Mouse (Mus musculus) mouse embryonic stem cell (cell line): ENCODE measurements at regions not wholly inside any gene's neighbourhood (a gene's known extent, or its start where the extent isn't known, plus 50 kb on each side); places are given as distances from the start of the nearest gene placed in this dataset.

Experiments
- in situ Hi-C, 2 experiments: fragments of 300-500 bp; cut with MboI; formaldehyde crosslinking; loops; 1 replicate in 1 of 2; 3 replicates in 1 of 2; pipeline ENCODE4 v1.14.3; 2019 to 2020; ENCODE audit warnings: low sequenced_read_pairs in 2 of 2, low pct_unique_long_range_greater_than_20kb in 1 of 2, mixed read lengths in 1 of 2; ENCODE audit not compliant: unreplicated experiment in 1 of 2

DNA sequence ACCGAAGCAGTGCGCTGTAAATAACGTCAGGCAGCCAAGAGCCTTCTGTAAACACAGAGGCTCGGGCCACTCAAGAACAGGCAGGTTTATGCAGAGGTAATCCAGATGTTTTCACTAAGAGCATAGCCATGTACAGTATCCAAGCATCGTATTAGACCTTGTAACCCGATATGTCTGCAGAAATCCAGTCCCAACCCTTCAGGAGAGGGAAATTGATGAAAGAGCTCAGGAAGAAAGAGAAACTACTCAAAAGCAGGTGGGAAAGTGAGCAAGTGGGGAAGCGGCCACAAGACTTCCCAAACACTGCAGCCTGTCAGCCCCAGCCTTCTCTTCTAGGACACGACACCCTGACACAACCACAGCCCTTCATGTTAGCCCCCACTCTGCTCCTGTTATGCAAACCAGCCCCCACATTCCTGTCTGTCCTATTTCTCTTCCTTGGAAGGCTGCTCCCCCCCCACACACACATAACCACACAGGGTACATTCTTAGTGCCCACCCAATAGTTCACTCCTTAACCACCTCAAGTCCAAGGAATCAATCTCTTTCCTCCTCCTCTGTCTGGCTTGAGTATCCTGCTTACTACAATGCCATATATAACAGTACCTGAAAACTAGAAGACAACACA, 179.7 kb downstream of the Adamts15 start:
- in situ Hi-C loops = no loop called here

DNA sequence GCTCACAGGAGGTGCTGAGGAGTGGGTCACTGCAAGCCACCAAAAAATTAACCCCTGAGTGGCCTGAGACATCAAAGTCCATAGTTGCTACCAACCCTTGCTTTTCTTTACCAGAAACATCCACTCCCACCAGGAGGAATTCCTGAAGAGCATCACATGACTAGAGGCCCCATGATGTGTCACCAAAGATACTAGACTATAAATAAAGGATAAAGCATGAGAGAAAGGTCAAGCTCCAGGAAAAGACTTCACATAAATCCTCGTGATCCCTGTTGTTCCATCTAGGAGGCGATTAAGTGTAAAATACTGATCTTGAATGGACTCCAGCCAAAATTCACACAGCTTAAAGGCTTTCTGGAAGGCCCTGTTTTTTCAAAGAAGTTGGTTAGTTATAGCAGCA, 190.6 kb downstream of the Adamts15 start:
- in situ Hi-C loops = no loop called here

DNA sequence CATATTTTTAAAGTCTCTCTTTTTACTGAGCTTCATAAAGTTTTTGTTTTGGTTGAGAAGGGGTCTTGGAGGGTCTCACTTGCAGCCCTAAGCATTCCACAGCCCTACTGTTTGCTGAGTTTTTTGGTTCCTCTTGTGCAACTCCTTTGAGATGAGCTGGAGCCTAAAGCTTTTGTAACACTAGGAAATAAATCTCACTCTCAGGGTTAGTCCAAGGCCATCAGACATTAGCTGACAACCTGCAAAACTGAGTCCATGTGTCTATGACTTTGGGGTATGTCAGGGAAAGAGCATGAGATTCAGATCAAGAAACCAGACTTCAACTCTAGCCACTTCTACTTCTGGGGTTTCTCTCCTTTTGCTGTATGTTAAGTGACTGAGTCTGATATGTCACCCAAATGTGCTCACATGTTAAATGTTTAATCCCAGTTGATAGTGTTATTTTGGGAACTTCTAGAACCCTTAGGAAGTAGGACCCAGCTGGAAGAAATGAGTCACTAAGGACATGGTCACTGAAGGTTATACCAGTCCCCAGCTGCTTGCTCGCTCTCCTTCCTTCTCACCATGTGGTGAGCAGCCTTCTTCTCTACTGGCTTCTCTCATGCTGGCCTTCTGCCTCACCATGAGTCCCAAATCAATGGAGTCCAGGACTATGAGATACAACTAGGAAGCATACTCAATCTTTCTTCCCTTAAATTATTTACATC, 198.7 kb downstream of the Adamts15 start:
- in situ Hi-C loops = loop anchor here in 1 of 2 experiments (25.0 kb wide), 1 partner anchor 364 kb away; no protein-coding TSS in a partner anchor

DNA sequence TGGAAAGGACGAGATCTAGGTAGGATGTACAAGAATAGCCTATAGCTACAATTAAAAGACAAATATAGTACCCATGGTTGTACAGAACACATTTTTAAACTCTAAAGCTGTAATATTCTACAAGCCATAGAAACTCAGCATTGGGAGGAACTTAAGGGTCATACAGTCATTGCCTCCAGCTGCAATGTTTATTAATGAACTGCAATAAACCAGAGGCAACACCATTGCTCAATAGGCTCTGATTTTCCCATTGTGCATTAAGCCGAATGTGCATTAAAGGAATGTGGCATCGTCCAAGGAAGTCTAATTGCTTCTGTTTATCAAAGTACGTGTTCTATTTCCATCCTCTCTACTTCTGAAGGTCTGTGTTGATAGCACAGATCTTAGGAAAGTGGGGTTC, 200.4 kb downstream of the Adamts15 start:
- in situ Hi-C loops = loop anchor here in 1 of 2 experiments (25.0 kb wide), 1 partner anchor 365 kb away; no protein-coding TSS in a partner anchor

DNA sequence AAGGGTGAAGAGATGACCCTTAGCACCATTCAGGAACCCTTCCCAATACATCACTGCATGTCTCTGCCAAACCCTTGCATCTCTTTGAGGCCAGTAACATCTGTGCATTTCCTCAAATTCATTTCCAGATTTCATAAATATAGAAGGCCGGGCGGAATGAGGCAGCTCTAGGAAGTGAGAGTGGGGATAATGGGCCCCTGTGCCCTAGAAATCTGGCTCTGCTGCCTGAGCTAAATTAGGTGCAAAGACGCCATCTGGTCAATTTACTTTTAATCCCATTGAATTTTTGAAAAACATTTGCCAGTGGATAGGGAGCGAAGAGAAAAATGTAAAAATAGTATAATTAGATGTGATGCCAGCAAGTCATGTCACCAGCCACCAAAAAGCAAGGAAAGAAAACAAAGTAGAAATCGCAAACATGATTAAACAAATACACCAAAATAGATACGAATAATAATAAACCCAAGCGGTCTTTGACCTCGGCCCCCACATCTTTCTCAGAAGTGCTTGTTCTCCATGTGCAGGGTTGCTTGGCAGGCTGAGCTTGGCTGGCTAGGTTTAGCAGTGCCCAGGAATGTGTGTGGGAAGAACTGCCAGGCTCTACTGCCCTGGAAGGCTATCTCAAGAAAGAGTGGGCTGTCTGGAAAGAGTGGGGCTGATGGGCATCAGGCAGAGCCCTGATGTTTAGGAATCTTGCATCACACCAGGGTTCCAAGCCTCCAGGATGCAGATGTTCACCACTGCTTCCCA, 205.7 kb downstream of the Adamts15 start:
- in situ Hi-C loops = loop anchor here in 1 of 2 experiments (25.0 kb wide), 1 partner anchor 371 kb away; no protein-coding TSS in a partner anchor

DNA sequence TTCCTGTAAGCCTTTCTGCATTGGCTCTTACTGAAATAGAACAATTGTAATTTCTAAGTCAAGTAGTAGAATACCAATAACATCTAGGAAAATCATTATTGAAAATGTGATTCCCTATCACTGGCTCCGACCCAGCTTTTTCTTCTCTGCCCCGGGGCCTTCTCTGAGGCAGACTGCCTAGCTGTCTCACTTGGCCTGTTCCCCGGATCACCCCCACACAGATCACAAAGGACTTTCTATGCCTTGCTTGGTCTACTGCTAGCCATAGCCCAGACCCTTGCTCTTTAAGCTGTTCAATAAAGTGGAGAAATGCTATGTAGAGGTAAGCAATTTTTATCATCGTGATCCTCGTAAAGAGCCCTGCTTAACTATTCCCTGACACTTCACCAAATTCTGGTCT, 212.1 kb downstream of the Adamts15 start:
- in situ Hi-C loops = loop anchor here in 1 of 2 experiments (25.0 kb wide), 1 partner anchor 377 kb away; no protein-coding TSS in a partner anchor

DNA sequence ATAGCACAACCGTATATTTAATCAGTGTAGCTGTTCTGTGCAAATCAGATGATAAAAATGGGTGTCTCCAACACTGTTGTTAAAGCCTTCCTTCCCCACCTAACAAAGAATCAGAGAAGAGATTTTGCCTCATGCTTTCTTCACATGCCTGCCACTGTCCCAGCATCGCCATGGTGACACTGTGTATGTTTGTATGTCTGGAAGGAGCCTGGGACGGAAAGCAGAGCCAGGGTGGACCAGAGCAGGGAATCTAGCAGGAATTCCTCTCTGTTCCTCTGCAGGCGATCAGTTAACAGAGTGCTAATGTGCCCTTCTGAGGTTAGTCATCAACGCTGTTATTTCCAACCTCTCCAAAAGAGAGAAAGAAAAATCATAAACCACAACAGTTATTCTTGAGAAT, 222.4 kb downstream of the Adamts15 start:
- in situ Hi-C loops = loop anchor here in 1 of 2 experiments (25.0 kb wide), 1 partner anchor 387 kb away; no protein-coding TSS in a partner anchor

DNA sequence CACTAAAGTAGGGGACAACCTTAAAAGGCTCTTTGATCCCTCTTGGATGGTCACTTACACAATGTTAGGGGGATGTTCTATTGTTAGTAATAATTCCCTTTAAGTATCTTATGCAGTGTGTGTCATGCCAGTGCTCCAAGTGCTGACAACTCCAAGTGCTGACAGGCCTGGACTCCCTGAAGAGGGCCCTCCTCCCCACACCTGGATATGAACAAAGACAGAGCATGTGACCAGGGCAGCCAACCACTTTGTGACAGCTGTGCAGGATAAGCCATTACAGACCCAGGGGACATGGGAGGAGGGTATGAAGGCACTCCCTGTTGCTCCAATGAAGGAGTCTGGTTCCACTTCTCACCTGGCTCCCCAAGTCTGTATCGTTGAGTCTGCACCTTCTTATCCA, 224.7 kb downstream of the Adamts15 start:
- in situ Hi-C loops = no loop called here

DNA sequence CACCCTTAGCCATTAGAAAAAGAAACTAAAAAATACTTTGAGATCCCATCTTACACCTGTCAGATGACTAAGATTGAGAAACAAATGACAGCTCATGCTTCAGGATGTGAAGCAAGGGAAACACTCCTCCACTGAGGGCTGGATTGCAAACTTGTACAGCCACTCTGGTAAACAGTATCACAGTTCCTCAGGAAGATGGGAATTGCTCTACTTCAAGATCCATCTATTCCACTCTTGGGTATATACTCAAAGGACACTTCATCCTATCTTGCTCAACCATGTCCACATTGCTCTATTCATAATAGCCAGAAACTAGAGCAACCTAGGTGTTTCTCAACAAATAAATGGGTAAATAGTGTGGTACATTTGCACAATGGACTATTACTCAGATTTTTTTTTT, 241.2 kb downstream of the Snx19 start:
- in situ Hi-C loops = no loop called here

DNA sequence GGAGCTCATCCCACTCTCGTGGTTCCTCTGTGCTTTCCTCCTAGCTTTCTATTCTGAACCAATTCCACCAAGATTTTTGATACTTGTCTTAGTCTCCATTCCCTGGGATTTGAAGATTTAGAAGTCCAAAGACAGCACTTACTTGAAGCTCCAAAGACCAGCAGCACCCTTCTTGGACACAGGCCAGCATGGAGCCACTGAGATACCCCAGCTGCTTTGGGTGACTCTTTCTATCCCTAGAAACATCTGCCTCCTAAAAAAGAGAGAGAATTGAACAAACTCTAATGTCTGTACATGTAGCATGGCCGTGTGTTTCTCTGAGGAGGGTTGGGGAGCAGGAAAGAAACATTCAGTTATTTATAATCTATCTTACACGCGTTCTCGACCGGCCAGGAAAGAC, 235.5 kb downstream of the Snx19 start:
- in situ Hi-C loops = no loop called here

DNA sequence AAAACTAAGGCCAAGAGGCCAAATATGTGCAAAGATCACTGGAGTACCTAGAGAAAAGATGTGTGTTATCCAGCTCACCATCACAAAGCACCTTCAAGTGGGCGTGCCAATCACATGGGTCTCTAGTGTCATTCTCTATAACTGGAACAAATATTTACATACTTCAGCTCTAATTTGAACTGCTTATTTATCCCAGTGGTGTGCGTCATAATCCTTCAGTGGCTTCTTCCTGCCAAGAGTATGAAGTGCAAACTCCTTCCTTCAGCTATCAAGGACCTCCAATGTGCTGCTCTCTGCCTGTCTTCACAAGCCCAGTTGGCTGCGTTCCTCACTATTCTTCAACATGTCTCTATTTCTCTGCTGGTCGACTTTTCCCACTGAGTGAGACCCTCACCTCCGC, 227.1 kb downstream of the Snx19 start:
- in situ Hi-C loops = no loop called here

DNA sequence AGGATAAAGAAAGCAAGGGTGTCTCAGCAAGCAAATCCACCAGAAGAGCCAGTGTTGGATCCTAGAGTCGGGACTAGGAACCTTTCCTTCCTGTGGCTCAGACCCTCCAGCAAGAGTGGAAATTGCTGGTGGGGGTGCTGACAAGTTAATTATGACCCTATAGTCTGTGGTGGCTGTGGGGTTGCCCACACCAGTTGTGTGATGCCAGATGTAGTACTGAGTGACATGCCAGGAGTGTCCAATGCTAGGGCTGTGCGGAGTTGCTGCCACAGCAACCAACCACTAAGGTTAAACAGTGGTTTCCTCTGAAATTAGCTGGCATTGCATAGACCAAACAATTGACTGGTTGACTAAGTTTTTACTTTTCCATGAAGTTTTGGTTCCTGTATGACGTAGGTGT, 226.3 kb downstream of the Snx19 start:
- in situ Hi-C loops = no loop called here

DNA sequence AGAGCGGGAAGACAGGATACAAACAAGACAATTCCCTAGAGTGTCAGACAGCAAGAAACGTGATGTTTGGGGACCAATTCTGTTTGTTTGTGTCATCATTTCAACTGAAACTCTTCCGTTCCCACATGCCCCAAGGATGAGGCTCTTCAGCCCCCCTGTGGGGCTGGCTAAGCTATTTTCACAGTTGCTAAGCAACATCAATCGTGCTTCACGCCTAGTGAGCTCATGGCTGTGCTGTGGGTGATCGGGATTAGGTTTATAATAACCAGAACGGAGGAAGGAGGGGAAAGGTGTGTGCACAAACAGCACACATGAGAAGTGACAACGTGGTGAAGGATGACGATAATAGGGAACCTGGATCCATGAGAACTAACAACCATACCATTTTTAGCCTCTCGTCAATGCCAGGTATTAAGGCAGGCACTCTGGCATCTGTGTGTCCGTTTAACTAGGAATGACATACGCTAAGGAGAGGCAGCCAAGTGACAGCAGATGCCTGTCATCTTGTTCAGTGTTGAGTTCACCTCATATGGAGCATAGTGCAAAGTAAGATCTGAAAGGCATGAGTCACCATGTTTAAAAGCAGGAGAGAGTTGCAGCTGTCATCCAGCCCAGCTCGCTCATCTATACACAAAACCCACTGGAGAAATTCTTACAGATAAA, 222.6 kb downstream of the Snx19 start:
- in situ Hi-C loops = no loop called here

DNA sequence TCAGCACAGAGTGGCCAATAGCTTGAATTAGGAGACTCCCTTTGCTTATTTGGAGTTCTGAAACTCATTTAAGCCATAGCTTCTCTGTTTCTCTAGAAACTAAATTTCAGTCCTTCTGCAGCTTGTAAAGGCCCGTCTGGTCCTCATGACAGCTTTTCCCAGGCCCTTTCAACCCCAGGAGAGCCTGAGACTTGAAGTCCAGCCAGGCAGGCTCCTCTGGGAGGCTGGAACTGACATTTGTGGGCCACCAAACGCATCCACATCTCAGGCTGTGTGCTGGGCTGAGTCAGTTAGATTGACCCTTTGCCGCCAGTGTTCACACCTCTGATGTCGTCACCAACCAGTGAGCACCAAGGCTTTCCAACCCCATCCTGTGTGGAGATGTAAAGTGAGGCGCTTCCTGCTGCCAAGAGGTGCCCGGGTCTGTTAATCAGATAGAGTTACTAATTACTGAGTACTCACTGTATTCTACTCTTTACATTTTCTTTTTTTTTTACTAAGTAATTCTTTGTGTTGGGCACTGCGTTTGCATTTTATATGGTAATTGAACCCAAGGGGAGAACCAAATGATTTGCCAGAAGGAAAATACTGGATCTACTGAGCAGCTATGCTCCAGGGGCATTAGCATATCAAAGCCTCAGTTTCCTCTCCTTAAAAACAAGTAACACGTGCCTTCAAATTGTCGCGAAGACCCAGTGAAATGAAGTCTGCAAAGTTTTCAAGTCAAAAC, 207.0 kb downstream of the Snx19 start:
- in situ Hi-C loops = no loop called here

DNA sequence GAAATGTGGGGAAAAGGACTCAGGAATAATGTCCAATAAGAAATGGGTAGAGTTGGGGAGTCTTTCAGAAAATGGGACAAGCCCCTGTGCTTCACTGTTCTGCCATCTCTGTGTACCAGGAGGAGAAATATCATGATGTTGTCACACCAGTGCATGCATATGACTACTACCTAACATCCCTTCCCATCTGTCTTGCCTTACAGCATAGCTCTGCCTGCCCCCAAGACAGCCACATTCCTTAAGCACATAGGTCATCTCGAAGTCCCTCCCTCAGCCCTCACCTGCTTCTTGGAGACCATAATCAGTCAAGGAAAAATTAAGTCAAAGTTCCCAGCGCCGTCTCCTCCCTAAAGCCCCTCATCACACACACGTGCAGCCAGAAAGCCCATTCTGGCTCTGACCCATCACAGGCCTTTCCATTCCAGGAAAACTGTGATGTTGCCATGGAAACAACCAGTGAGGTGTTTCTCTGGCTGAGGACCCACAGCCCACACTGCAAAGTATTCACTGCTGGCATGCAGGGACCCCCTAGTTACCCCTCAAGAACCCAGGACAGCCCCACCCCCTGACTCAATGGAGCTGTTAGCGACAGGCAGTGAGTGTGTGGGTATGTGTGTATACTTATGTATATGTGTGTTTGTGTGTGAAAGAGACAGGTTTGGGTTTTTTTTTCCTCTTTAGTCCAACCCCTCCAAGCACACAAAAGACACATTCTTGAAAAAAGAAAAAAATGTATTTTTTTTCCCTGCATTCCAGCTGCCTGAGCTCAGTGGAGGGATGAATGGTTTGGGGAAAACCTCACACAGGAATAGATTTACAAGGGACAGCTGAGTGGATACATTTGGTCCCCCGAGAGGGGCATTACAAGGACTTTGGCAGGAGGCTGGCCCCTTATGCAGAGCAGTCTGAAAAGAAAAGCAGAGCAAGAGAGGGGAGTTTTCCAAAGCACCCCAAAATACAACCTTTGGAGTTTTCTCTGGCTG, 205.5 kb downstream of the Snx19 start:
- in situ Hi-C loops = no loop called here

DNA sequence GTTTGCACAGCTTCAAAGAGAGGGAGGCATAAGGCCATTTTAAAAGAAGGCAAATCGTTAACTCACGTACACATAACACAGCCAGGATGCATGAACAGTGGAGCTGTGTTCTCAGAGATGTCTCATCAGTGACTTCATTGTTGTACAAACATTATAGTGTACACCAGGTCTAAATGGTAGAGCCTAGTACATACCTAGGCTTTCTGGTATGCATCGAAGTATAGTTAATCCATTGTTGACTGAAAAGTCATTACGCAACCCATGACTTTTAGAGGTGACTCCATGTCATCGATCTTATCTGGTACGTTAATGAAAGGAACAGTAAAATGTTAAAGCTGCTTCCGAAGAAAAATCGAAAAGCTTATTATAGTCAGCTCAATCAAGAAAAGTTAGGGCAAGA, 198.7 kb downstream of the Snx19 start:
- in situ Hi-C loops = no loop called here

DNA sequence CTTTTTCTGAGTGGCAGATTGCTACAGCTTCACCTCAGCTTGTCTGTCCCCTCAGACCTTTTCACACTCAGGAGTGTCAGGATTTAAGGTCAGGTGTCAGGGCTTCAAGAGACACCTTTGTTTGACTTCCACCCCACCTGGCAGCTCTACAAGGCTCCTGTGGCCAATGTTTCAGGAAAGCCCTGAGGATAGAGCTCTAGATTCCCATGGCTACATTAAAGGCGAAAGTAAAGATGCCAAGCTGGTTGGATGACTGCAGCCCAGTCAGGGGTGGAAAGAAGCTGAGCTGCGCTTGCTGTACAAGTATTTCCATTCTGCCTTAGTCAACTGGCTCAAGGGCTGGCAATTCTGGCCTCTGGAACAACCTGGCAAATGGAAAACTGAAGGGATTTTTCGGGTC, 198.2 kb downstream of the Snx19 start:
- in situ Hi-C loops = no loop called here
